Mouse (Mus musculus): ENCODE results near the gene Ranbp3. TPM values are rescaled to one million over a fixed set of nuclear protein-coding genes. Genes with fewer than 3 reads are reported as not detected.
A peak's percentile ranks its signal among the peaks of the same experiment; 100 is the strongest.

The Ranbp3 gene
- total and polyA plus RNA-seq, 3 experiments = 77.9 to 86.0 (median 79.5) TPM

DNA sequence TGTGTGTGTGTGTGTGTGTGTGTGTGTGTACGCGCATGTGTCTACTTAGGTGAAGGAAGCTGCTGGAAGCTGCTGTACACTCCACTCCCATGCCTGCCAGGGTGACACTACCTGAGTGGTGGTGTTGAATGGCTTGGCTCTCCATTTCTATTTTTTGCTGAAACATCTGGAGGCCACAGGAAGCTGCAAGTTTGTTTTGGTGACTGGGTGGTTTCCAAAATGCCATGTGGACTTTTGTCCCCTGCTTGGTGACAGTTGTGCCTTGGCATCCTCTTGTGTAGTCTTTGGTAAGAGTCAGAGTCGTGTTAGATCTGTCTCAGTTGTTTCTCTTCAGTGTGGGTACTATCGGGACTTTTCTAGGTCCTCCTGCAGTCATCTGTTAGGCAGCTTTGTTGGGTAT, 13.7 kb downstream of the Ranbp3 start:
- 0 out of 2 replicates have a peak, but pooled peaks have one; percentile 25 for TF ChIP-seq MEF2A (IDR thresholded peaks at IDR 0.05; ENCODE audit: borderline replicate concordance, low read depth, low read length)
- no peak for TF ChIP-seq IRF4 (IDR thresholded peaks at IDR 0.05; ENCODE audit: low read depth, low read length)
- no peak for DNase-seq (ENCODE audit: extremely low read depth)
- in situ Hi-C loops (cut with MboI; ENCODE audit: low pct_ligation_motif_present, low pct_unique_long_range_greater_than_20kb, low sequenced_read_pairs) = no loop called here
- Histone ChIP-seq H3K36me3 (replicated peaks in 1 of 2; ENCODE audit: control insufficient read depth in 1 of 2, insufficient read depth in 1 of 2, low read length in 1 of 2) (peaks cover 52 to 93% of the 10 kb centered on the region in 2 experiments), H3K79me2 (replicated peaks; ENCODE audit: control insufficient read depth, extremely low read depth, insufficient read depth, poor library complexity, severe bottlenecking) (peaks cover 89% of the 10 kb centered on the region), H3K4me2 (ENCODE audit: insufficient read depth, low read depth, poor library complexity, severe bottlenecking) (no peak overlapping the region), H3K9me3 (replicated peaks; ENCODE audit: low read length) (no peaks in the 10 kb centered on the region), H3K4me3 (replicated peaks in 1 of 3; ENCODE audit: low read depth in 2 of 3, low read length in 2 of 3, poor library complexity in 1 of 3) (no peak overlapping the region), H3K4me1 (ENCODE audit: control insufficient read depth in 1 of 2, insufficient read depth in 2 of 2) (peaks cover 35 to 73% of the 10 kb centered on the region in 2 experiments), H3K9ac (ENCODE audit: insufficient read depth, low read depth) (no peak overlapping the region), H3K27me3 (replicated peaks) (no peaks in the 10 kb centered on the region), H3K27ac (ENCODE audit: insufficient read depth, low read depth) (no peak overlapping the region)
- dilution Hi-C loops (cut with MboI; ENCODE audit: extremely low pct_ligation_motif_present, extremely low pct_unique_long_range_greater_than_20kb, low sequenced_read_pairs) = no loop called here

DNA sequence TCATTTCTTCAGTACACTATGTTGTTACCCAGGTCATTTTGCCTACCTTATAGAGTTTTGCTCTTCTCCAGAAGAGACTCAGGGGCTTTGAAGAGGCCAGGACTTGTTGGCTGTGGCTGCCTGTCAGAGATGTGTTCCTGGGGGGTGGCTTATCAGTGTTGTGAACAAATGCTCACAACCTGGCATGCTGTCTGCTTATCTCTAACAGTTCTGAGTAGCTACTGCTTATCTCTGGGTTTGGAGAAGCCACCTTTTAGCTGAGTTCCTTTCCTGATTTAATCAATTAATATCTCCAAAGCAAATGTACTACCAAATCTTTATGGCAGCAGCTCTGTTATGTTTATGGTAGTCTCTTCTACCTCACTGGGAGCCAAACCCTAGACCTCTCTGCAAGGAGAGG, 15.0 kb downstream of the Ranbp3 start:
- DNase-seq (ENCODE audit: extremely low read depth) = no peak

GRCm38 (mm10) chr17:56688689-56689088, 15.6 kb downstream of the Ranbp3 start:
- Histone ChIP-seq H3K79me2 (replicated peaks; ENCODE audit: control insufficient read depth, extremely low read depth, insufficient read depth, poor library complexity, severe bottlenecking) (peaks cover 75% of the 10 kb centered on the region), H3K27me3 (replicated peaks) (no peaks in the 10 kb centered on the region), H3K36me3 (replicated peaks in 1 of 2; ENCODE audit: control insufficient read depth in 1 of 2, insufficient read depth in 1 of 2, low read length in 1 of 2) (peaks cover 65 to 94% of the 10 kb centered on the region in 2 experiments), H3K4me1 (ENCODE audit: control insufficient read depth in 1 of 2, insufficient read depth in 2 of 2) (peaks cover 23 to 54% of the 10 kb centered on the region in 2 experiments), H3K9ac (ENCODE audit: insufficient read depth, low read depth) (no peak overlapping the region), H3K4me3 (replicated peaks in 1 of 3; ENCODE audit: low read depth in 2 of 3, low read length in 2 of 3, poor library complexity in 1 of 3) (no peak overlapping the region), H3K4me2 (ENCODE audit: insufficient read depth, low read depth, poor library complexity, severe bottlenecking) (no peak overlapping the region), H3K9me3 (replicated peaks; ENCODE audit: low read length) (no peaks in the 10 kb centered on the region), H3K27ac (ENCODE audit: insufficient read depth, low read depth) (no peak overlapping the region)
- TF ChIP-seq TCF12 (IDR thresholded peaks at IDR 0.05; ENCODE audit: low read depth, low read length) = peak; percentile 32; the same call in 1 of the 2 replicates
- TF ChIP-seq BHLHE40 (IDR thresholded peaks at IDR 0.05; ENCODE audit: low read depth, low read length) = no peak
- in situ Hi-C loops (cut with MboI; ENCODE audit: low pct_ligation_motif_present, low pct_unique_long_range_greater_than_20kb, low sequenced_read_pairs) = no loop called here
- dilution Hi-C loops (cut with MboI; ENCODE audit: extremely low pct_ligation_motif_present, extremely low pct_unique_long_range_greater_than_20kb, low sequenced_read_pairs) = no loop called here
- DNase-seq (ENCODE audit: extremely low read depth) = peak; percentile 21

More for the DNA sequence above, 15.0 kb downstream of the Ranbp3 start:
- peaks cover 61 to 93% of the 10 kb centered on the region in 2 experiments for H3K36me3 ChIP-seq (replicated peaks in 1 of 2; ENCODE audit: control insufficient read depth in 1 of 2, insufficient read depth in 1 of 2, low read length in 1 of 2)
- in situ Hi-C loops (cut with MboI; ENCODE audit: low pct_ligation_motif_present, low pct_unique_long_range_greater_than_20kb, low sequenced_read_pairs) = no loop called here
- no peaks in the 10 kb centered on the region for H3K27me3 ChIP-seq (replicated peaks)
- dilution Hi-C loops (cut with MboI; ENCODE audit: extremely low pct_ligation_motif_present, extremely low pct_unique_long_range_greater_than_20kb, low sequenced_read_pairs) = no loop called here
- H3K9me3 ChIP-seq (replicated peaks; ENCODE audit: low read length) = no peaks in the 10 kb centered on the region
- H3K27ac ChIP-seq (ENCODE audit: insufficient read depth, low read depth) = no peak overlapping the region
- H3K9ac ChIP-seq (ENCODE audit: insufficient read depth, low read depth) = no peak overlapping the region
- no peak overlapping the region for H3K4me3 ChIP-seq (replicated peaks in 1 of 3; ENCODE audit: low read depth in 2 of 3, low read length in 2 of 3, poor library complexity in 1 of 3)
- H3K4me2 ChIP-seq (ENCODE audit: insufficient read depth, low read depth, poor library complexity, severe bottlenecking) = no peak overlapping the region
- H3K4me1 ChIP-seq (ENCODE audit: control insufficient read depth in 1 of 2, insufficient read depth in 2 of 2) = peaks cover 25 to 60% of the 10 kb centered on the region in 2 experiments
- no peak for TF ChIP-seq EP300 (IDR thresholded peaks at IDR 0.05; ENCODE audit: low read length)
- no peak for TF ChIP-seq MAFK (IDR thresholded peaks at IDR 0.05; ENCODE audit: insufficient replicate concordance, low read length)
- TF ChIP-seq SIN3A (IDR thresholded peaks at IDR 0.05; ENCODE audit: low read length) = no peak
- TF ChIP-seq BHLHE40 (IDR thresholded peaks at IDR 0.05; ENCODE audit: low read depth, low read length) = no peak
- H3K79me2 ChIP-seq (replicated peaks; ENCODE audit: control insufficient read depth, extremely low read depth, insufficient read depth, poor library complexity, severe bottlenecking) = peaks cover 80% of the 10 kb centered on the region

Data from CH12.LX (cell line).